Mouse (Mus musculus): ENCODE data around the gene Lbhd2.

Lbhd2 gene

DNA sequence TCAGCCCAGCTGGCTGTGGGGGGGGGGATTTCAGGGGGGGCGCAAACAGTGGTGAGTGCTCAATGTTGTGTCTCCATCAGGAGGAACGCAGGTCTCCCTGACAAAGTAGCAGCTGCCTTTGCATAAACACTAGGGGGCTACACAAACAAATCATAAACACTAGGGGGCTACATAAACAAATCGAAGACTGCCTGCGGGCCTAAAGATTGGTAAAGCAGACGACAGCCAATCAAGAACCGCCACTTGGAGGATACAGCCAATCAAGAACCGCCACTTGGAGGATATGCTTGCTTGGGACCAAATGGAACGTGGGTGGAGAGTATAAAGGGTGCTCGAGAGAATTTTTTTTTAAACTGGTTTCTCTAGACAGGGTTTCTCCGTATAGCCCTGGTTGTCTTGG is 1.7 kb upstream of the Lbhd2 start:
- DNase-seq (ENCODE audit: low spot score in 2 of 2): no peak

- DNase-seq (ENCODE audit: low spot score in 2 of 2): no peak
These were observed 3.0 kb downstream of the Lbhd2 start for GRCm38 (mm10) chr12:111409583-111409982.

DNA sequence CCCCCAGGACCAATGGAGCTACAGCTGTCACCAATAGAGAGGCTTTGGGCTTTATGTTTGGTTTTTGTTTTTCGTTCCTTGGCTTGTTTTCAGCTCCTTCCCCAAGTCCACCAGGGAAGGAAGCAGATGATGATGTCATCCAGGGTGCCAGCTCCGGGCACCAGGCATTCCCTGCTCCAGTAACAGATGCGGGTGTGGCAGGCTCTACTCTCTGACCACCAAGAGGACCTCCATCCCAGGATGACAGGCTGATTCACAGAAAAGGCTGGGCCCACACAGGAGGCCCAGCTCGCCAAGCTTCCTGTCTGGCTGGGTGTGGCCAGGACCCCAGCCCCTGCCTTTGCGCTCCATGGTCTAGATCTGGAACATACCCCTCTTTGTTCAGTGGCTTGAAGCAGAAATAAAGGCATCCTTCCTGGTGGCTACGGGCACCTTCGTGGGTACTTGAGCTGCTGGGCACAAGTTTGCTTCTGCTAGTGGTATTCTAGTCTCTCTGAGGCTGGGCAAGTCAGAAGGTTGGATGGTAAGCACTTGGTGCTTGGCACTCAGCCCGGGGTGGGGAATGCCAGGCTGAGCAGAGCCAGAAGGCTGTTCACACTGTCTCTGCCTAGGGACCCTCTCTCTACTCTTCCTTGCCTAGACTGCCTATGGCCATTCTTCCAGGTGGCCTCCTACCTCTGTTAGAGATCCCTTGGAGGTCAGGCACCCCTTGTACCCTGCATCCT is 5.2 kb downstream of the Lbhd2 start:
- peak in 1 of 2 experiments; percentile 8 for DNase-seq (ENCODE audit: low spot score in 2 of 2)

GRCm38 (mm10) chr12:111412581-111413284 is 6.1 kb downstream of the Lbhd2 start:
- DNase-seq (ENCODE audit: low spot score in 2 of 2): peak in 1 of 2 experiments; percentile 6

- DNase-seq (ENCODE audit: low spot score in 2 of 2): peak; percentile 69 to 87
These were observed 6.7 kb downstream of the Lbhd2 start for GRCm38 (mm10) chr12:111413300-111413699.

DNA sequence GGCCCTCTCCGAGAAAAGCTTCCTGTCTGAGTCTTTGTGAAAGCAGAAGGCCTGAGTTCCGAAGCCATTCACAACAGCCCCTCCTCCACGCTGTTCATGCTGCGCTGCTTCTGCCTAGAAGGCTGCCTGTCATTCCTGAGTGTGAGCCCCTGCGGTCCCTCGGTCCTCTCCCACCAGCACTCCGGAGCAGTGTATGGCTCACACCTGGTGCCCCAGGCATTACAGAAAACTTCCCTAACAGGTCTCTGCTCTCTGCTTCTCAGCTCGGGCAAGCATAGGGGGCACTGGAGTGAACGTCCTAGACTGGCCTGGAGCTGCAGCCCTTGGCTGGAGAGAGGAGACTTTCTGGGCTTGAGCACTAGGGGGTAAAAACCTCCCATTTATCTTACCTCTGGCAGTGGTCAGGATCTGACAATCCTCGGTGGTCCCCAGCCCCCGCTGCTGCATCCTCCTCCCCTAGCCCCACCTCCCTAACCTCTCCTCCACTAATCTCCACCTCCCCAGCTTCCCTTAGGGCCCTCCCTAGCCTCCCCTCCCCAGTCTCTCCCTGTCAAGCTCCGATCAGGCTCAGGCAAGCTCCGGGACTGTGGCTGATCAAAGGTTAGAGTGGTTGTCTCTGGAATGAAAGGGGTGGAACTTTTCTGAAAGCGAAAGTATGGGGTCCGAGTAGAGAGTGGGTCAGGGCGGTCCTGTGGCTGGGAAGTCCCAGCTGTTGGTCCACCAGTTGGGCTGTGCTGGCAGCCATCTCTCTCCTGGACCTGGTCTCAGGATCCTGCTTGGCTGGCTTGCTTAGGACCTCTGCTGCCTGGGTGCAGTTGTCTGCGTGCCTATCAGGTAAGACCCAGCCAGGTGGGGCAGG is 10.5 kb downstream of the Lbhd2 start, which contains the start of gene Exoc3l4:
TSS of gene Exoc3l4 (plus strand) at position 97 of the 859 bp plus-strand sequence.
- DNase-seq (ENCODE audit: low spot score in 2 of 2): peak in 1 of 2 experiments; percentile 8

- no peak for DNase-seq (ENCODE audit: low spot score in 2 of 2)
These were observed 13.3 kb downstream of the Lbhd2 start for GRCm38 (mm10) chr12:111419918-111420317.

DNA sequence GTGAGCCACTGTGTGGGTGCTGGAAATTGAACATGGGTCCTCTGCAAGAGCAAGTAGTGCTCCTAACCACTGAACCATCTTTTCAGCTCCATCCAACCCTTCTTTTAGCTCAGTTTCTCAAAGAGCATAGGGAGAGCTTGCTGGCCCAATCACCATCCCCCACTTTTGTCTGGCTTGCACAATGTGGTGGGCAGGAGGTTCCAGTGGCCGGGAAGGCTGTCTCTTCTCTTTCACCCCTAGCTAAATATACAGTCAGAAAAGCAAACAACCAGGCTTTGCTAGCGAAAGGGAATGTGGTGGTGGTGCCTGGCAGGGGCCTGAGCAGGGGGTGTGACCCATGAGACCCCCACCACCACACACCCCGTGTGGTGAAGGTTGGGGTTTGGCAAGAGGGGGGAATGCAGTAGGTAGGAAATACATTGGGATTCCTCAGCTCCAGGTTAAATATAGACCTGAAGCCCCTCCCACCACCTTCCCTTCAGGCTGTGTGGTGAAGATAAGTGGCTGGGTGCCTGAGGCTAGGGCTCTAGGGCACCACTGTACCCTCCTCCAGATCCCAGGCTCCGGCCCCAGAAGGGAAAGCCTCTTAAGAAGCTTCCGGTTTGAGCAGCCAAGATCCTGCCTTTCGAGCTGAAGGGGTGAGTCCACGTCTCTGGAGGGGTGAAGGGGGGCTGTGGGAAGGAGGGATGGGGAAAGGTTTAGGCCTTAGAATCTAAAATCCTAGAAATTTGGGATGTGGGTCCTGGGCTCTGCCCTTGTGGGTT is 14.5 kb downstream of the Lbhd2 start:
- no peak for DNase-seq (ENCODE audit: low spot score in 2 of 2)

GRCm38 (mm10) chr12:111422852-111423251 is 16.2 kb downstream of the Lbhd2 start:
- no peak for DNase-seq (ENCODE audit: low spot score in 2 of 2)

DNA sequence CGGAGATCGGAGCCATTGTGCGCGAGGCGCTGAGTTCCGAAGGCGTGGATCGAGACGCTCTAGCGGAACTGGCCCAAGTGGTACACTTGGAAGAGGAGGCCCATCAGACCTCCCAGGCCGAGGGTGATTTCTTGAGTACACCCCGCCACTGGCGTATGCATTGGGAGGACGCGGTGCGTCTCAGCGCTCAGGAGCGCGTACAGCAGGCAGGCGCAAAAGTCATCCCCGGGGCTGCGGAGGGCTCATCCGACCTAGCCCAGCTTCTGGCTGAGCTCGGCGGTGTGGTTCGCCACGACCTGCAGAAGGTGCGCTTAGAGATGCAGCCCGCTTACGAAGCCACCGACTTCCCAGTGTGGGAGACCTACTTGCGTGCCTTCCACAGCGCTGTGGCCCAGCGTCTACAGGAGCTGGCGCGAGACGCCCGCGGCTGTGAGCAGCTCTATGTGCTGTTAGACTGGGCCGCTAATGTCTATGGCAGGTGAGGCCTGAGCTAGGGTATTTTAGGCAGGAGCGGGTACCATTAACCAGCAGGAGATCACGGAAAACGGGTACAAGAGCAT is 17.0 kb downstream of the Lbhd2 start:
- DNase-seq (ENCODE audit: low spot score in 2 of 2): no peak

DNA sequence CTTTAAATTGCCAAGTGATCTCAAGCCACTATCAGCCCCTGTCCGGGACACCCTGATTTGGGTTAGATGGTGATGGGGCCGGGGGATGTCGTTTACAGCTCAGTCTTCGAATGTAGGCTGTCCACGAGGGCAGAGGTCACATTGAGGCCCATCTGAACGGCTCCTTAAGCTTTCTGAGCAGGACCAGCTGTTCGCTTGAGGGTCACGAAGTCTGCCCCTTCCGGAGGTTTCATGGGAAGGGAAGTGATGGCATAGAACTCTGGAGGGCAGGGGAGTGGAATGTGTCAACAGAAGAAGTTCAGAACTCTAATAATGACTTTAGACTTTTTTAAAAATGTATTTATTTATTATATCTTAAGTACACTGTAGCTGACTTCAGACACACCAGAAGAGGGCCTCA is 17.9 kb downstream of the Lbhd2 start:
- DNase-seq (ENCODE audit: low spot score in 2 of 2): peak in 1 of 2 experiments; percentile 15

- DNase-seq (ENCODE audit: low spot score in 2 of 2): peak; percentile 81 to 89
These were observed 18.6 kb downstream of the Lbhd2 start for GRCm38 (mm10) chr12:111425258-111425657.

DNA sequence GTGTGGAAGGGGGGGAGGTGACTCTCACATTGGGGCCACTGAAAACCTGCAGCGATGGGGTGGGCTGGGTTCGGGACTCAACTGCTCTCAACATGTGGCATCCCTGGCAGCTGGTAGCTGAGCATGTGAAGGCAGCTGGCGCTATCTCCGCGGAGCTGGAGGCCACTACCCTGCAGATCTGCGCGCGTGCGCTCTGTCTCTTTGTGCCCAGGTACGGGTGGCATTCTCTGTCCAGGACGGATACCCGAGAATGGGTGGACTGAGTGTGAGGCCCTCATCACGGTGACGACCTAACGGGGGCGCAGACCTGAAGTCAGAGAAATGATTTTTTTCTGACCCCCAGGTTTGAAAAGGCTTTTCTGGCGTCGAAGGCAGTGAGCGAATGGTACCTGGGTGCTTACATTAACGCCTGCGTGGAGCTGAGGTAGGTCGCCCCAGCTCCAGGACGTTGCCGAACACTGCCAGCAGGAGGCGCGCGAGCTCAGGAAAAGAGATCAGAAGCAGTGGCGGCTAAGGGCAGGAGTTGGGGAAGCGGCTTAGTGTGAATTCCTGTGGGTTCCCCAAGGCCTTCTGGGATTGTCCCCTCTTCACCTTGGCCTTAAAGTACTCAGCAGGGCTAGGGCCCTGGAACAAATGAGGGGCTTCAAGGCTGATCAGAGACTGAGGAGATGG is 19.3 kb downstream of the Lbhd2 start:
- DNase-seq (ENCODE audit: low spot score in 2 of 2): peak; percentile 96 to 97

DNA sequence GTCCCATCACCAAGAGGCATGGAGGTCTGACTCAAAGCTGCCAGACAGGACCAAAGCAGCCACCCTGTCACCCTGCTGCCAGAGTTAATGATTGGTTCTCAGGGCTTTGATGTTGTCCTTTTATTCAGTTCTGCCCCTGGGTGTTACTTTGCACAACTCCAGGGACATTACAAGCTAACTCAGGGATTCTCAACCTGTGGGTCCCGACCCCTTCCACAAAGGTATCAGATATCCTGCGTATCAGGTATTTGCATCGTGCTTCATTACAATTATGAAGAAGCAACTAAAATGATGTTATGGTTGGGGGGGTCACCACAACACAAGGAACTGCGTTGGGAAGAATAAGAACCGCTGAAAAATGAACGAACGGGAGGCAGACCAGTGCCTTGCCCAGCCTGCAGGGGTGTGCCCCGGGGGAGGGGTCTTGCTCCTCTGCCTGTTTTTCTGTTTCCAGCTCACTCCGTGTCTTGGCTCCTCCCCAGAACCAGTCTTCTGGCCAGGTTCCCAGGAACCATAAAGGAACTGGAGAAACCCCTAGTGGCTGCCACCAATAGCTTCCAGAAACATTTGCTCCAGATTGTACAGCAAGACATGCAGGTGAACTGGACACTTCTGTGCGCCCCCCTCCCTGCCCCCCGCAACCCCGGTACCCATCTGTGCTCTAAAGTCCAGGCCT is 21.0 kb downstream of the Lbhd2 start:
- DNase-seq (ENCODE audit: low spot score in 2 of 2): no peak

- no peak for DNase-seq (ENCODE audit: low spot score in 2 of 2)
These were observed 21.8 kb downstream of the Lbhd2 start for GRCm38 (mm10) chr12:111428364-111428763.

DNA sequence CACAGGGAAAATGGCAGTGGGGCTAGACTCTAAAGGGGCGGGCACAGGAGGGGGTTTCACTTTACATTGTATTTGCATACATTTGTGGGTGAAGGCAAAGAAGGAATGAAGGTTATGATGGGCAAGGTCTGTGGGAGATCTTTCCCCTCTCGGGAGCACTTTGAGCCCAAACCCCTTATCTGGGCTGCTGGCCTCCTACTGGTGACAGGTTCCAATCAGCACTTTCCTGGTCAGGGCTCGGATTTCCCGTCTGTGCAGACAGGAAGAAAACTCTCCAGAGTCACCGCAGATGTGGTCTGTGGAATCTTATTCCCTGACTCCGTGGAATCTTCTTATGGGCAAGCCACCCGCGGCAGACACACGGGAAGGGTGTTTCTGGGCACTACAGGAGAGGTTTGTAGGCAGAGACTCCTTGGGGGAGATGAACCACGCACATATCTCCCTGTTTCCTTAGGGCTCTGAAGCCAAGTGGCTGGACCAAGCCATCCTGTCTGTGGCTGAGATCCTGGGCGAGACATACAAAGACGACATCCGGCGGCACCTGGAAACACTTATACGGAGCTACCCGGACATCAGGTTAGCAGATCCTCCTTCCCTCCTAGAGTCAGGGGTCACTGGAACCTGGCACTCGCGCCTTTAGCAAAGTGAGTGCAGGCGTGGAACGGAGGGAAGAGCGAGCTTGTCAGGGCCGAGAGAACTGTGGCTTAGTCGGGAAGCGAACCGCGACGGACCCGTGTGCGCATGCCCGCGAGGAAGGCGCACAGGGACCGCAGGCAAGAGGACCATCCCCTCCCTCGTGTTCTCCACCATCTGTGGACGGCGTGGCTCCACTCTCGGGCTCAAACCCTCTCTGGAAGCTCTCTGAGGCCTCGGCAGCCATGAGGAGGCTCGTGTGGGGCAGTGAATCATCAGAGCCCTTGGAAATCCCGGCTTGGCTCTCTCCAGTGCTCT is 22.6 kb downstream of the Lbhd2 start:
- DNase-seq (ENCODE audit: low spot score in 2 of 2): peak in 1 of 2 experiments; percentile 28

GRCm38 (mm10) chr12:111430049-111430867 is 23.6 kb downstream of the Lbhd2 start:
- DNase-seq (ENCODE audit: low spot score in 2 of 2): no peak

Data from spleen, postnatal 10 days (tissue).